Mouse (Mus musculus) hindbrain, embryonic 12.5 days (tissue): ENCODE data around the gene Pde7b. TPM values are rescaled to one million over a fixed set of nuclear protein-coding genes. Genes with fewer than 3 reads are reported as not detected.

Experiments used
- ATAC-seq: fragments of 200-750 bp; cut with Nextera tagmentation; 2 replicates; pipeline ENCODE4 v1.8.0; 2017; ENCODE audit warnings: moderate TSS enrichment; ENCODE audit not compliant: low FRiP score
- H3K27ac ChIP-seq: fragments of 300-500 bp; sonication (generic); 2 replicates; pipeline ENCODE4 v1.5.1; 2016; ENCODE audit warnings: mild to moderate bottlenecking
- H3K27me3 ChIP-seq: fragments of 300-500 bp; sonication (generic); 2 replicates; pipeline ENCODE4 v1.6.1; 2016; ENCODE audit warnings: mild to moderate bottlenecking
- H3K36me3 ChIP-seq: fragments of 300-500 bp; sonication (generic); 2 replicates; pipeline ENCODE4 v1.6.1; 2016; ENCODE audit warnings: mild to moderate bottlenecking
- H3K4me1 ChIP-seq: fragments of 300-500 bp; sonication (generic); 2 replicates; pipeline ENCODE4 v1.6.1; 2016
- H3K4me2 ChIP-seq: fragments of 300-500 bp; sonication (generic); replicated peaks from 2 replicates; pipeline ENCODE4 v1.6.1; 2016; ENCODE audit warnings: mild to moderate bottlenecking
- H3K4me3 ChIP-seq: fragments of 300-500 bp; sonication (generic); 2 replicates; pipeline ENCODE4 v1.5.1; 2016; ENCODE audit warnings: mild to moderate bottlenecking
- H3K9ac ChIP-seq: fragments of 300-500 bp; sonication (generic); 2 replicates; pipeline ENCODE4 v1.6.1; 2016; ENCODE audit warnings: mild to moderate bottlenecking, moderate library complexity
- H3K9me3 ChIP-seq: fragments of 300-500 bp; sonication (generic); replicated peaks from 2 replicates; pipeline ENCODE4 v1.6.1; 2016; ENCODE audit warnings: mild to moderate bottlenecking
- WGBS: fragments of 180-500 bp; shearing (Covaris S2); methylation state at CpG from one replicate; pipeline ENCODE4 v1.1.7; 2016; 5-methylcytosine and 5-hydroxymethylcytosine counted together
- polyA plus RNA-seq: library from polyadenylated mRNA; unstranded; fragments of >200 nt; fragmentation: Nextera tagmentation; extraction: Ambion mirVana; gene quantifications from 2 replicates; pipeline ENCODE4 v1.2.1, GENCODE M21; 2016

Pde7b gene
- polyA plus RNA-seq, 1 experiment from 2014 or later = 6.9 TPM

DNA sequence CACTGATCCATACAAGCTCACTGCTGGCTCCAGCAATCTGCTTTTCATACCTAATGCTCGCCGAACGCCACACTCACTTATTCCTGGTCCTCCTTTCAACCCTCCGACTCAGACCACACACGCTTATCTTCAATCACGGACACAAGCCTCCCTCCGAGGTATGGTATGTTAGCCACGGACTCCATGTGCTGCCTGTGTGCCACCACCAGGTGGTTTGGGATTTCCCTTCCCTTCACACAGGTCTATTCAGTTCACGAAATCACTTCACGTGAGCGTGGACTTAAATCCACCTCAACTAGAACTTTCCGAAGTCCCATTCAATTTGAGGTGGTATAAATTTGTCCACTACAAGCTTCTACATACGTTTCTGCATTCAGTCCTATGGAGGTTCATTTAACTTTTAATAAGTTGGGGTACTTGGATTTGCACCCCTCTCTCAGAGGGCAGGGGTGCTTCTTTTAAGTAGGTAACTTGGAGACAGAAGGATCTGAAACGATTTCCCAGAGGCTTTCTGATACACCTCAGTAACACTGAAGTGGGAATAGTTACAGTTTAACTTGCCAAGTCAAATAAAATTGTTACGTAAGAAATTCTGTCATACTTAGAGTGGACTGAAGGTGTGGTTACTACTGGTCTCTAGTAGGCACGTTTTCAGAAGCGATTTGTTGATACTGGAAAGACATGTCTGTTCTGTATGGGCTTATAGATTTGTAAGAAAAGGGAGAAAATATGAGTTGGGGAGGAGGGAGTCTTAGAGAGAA is 221.4 kb downstream of the Pde7b start:
- Histone ChIP-seq H3K9ac (no peak overlapping the region), H3K4me3 (no peak overlapping the region), H3K36me3 (no peaks in the 10 kb centered on the region), H3K27me3 (no peaks in the 10 kb centered on the region), H3K27ac (no peak overlapping the region), H3K4me2 (no peak overlapping the region), H3K9me3 (no peaks in the 10 kb centered on the region), H3K4me1 (peaks cover 3% of the 10 kb centered on the region; the same call in 1 of the 2 replicates)
- WGBS = 91% methylated on average over 17 of the region's 17 CpGs
- no peak for ATAC-seq

DNA sequence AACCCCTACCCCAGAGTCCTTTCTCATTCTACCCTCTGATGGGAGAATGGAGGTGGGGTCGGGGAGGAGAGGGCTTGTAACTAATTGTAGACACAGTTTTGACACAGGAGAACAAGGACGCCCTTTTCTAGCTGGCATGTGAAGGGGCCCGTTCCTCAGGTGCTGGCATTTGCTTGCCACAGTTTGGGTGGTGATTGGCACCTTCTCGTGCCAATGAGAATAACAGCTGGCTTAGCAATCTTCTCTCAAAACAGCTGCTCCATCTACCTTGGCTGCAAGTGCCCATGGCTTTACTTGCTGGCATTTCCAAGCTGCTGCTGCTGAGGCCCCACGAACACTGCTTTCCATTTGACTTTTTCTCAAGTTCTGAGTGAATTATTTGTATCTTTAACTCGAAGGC is 223.7 kb downstream of the Pde7b start:
- H3K4me2 ChIP-seq = no peak overlapping the region
- no peaks in the 10 kb centered on the region for H3K27me3 ChIP-seq

DNA sequence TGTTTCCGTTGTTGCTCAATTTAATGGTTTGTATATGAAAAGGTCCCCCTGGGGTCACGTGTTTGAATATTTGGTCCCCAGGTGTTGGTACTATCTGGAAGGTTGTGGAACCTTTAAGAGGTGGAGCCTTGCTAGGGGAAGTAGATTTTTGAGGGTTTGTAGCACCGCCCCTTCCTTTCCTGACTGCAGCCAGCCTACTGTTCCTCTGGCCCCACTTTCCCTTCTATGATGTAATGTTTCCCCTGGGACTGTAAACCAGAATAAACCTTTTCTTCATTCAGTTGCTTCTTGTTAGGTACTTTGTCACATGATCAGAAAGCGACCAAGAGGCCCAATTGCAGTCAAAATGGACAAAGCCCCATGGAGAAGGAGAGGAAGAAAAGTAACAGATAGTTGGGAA is 229.8 kb downstream of the Pde7b start:
- no peaks in the 10 kb centered on the region for H3K4me1 ChIP-seq
- no peaks in the 10 kb centered on the region for H3K9me3 ChIP-seq
- H3K4me2 ChIP-seq = no peak overlapping the region
- H3K4me3 ChIP-seq = no peak overlapping the region
- H3K36me3 ChIP-seq = no peaks in the 10 kb centered on the region
- H3K27me3 ChIP-seq = no peaks in the 10 kb centered on the region
- no peak overlapping the region for H3K9ac ChIP-seq
- WGBS = 92% methylated on average over 4 of the region's 4 CpGs
- no peak for ATAC-seq
- H3K27ac ChIP-seq = no peak overlapping the region

More for the DNA sequence above, 223.7 kb downstream of the Pde7b start:
- Histone ChIP-seq H3K4me1 (no peaks in the 10 kb centered on the region), H3K9me3 (no peaks in the 10 kb centered on the region), H3K9ac (no peak overlapping the region), H3K36me3 (no peaks in the 10 kb centered on the region), H3K4me3 (no peak overlapping the region), H3K27ac (no peak overlapping the region)
- 76% methylated on average over 6 of the region's 6 CpGs for WGBS
- no peak for ATAC-seq

DNA sequence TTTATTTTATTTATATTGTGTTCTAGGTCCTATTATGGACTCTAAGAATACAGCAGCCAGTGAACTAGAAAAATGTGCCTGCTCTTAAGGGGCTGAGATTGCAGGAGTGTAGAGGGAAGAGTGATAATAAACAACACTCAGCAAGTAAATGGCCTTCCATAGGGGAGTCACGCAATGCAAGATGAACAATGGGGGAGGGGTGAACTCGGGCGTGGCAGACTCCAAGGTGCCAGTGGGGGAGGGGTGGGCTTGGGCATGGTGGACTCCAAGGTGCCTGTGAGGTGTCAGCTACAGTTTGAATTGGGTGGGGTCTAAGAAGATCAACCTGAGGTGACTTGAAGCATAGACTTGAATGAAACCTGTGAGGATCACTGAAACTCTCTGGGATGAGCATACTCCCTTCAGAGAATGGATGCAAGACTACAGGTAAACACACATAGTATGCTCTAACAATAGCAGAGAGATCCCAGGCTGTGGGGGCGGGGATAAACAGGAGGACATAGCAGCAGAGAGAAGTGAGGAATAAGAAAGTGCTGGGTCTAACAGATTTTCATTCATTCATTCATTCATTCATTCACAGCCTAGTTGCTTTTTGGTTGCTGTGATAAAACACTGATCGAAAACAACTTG is 230.9 kb downstream of the Pde7b start:
- ATAC-seq = no peak
- Histone ChIP-seq H3K4me2 (no peak overlapping the region), H3K9ac (no peak overlapping the region), H3K27ac (no peak overlapping the region), H3K4me1 (no peaks in the 10 kb centered on the region), H3K4me3 (no peak overlapping the region), H3K27me3 (no peaks in the 10 kb centered on the region), H3K9me3 (no peaks in the 10 kb centered on the region), H3K36me3 (no peaks in the 10 kb centered on the region)
- 85% methylated on average over 5 of the region's 5 CpGs for WGBS

- no peak overlapping the region for H3K4me3 ChIP-seq
- H3K4me1 ChIP-seq = no peaks in the 10 kb centered on the region
- no peaks in the 10 kb centered on the region for H3K27me3 ChIP-seq
- no peaks in the 10 kb centered on the region for H3K36me3 ChIP-seq
- no peaks in the 10 kb centered on the region for H3K9me3 ChIP-seq
- H3K4me2 ChIP-seq = no peak overlapping the region
- ATAC-seq = no peak
- no peak overlapping the region for H3K9ac ChIP-seq
- WGBS = 70% methylated on average over 11 of the region's 11 CpGs
- H3K27ac ChIP-seq = no peak overlapping the region
Observed at GRCm38 (mm10) chr10:20492216-20492964, 232.5 kb downstream of the Pde7b start.

GRCm38 (mm10) chr10:20490775-20491174 is 234.1 kb downstream of the Pde7b start:
- H3K9me3 ChIP-seq = no peaks in the 10 kb centered on the region
- no peak overlapping the region for H3K27ac ChIP-seq
- no peaks in the 10 kb centered on the region for H3K36me3 ChIP-seq
- H3K27me3 ChIP-seq = no peaks in the 10 kb centered on the region
- H3K4me3 ChIP-seq = no peak overlapping the region
- H3K4me2 ChIP-seq = no peak overlapping the region
- no peak for ATAC-seq
- H3K9ac ChIP-seq = no peak overlapping the region
- no peaks in the 10 kb centered on the region for H3K4me1 ChIP-seq
- 52% methylated on average over 1 of the region's 1 CpGs for WGBS

DNA sequence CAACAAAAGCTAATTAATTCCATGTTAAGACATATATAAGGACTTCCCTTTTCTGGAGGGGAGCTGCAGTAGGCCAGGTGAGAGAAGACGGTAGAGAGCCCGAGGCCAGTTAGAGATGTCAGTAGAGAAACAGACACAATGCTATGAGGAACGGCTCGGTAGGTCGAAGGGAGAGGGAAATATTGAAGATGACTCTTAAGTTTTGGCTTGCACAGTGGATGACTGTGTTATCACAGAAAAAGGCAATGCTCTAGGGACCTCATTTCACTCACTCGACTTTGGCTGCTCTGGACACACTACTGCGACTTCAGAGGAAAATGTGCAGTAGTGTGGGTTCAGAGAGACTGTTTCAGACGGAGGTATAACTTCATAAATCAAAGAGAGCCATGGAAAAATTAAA is 234.6 kb downstream of the Pde7b start:
- no peak overlapping the region for H3K27ac ChIP-seq
- no peak overlapping the region for H3K4me3 ChIP-seq
- no peaks in the 10 kb centered on the region for H3K36me3 ChIP-seq
- no peaks in the 10 kb centered on the region for H3K27me3 ChIP-seq
- ATAC-seq = no peak
- no peak overlapping the region for H3K4me2 ChIP-seq
- H3K4me1 ChIP-seq = no peaks in the 10 kb centered on the region
- no peaks in the 10 kb centered on the region for H3K9me3 ChIP-seq
- 78% methylated on average over 8 of the region's 8 CpGs for WGBS
- no peak overlapping the region for H3K9ac ChIP-seq

GRCm38 (mm10) chr10:20486461-20487253 is 238.2 kb downstream of the Pde7b start:
- 77% methylated on average over 19 of the region's 19 CpGs for WGBS
- Histone ChIP-seq H3K4me2 (no peak overlapping the region), H3K4me1 (no peaks in the 10 kb centered on the region), H3K9ac (no peak overlapping the region), H3K27me3 (no peaks in the 10 kb centered on the region), H3K4me3 (no peak overlapping the region), H3K9me3 (no peaks in the 10 kb centered on the region), H3K36me3 (no peaks in the 10 kb centered on the region), H3K27ac (no peak overlapping the region)
- no peak for ATAC-seq

DNA sequence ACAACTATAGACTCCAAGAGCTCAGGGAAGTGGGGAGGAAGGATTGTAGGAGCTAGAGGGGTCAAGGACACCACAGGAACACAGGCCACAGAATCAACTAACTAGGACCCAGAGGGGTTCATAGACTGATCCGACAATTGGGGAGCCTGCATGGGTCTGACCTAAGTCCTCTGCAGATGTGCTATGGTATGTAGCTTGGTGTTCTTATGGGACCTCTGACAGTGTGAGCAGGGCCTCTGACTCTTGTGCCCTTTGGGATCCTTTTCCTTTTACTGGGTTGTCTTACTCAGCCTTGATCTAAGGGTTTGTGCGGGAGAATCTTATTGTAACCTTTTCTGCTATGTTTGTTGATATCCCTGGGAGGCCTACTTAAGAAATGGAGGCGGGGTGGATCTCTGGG is 239.1 kb downstream of the Pde7b start:
- H3K27ac ChIP-seq = no peak overlapping the region

GRCm38 (mm10) chr10:20479481-20479880 is 245.4 kb downstream of the Pde7b start:
- Histone ChIP-seq H3K9me3 (no peaks in the 10 kb centered on the region), H3K4me2 (no peak overlapping the region), H3K27me3 (no peaks in the 10 kb centered on the region), H3K4me1 (peaks cover 8% of the 10 kb centered on the region), H3K27ac (no peak overlapping the region), H3K4me3 (no peak overlapping the region), H3K36me3 (no peaks in the 10 kb centered on the region), H3K9ac (no peak overlapping the region)
- ATAC-seq = no peak
- 80% methylated on average over 8 of the region's 8 CpGs for WGBS

More for the DNA sequence above, 239.1 kb downstream of the Pde7b start:
- no peak overlapping the region for H3K4me3 ChIP-seq
- no peaks in the 10 kb centered on the region for H3K27me3 ChIP-seq
- 72% methylated on average over 3 of the region's 3 CpGs for WGBS
- H3K36me3 ChIP-seq = no peaks in the 10 kb centered on the region
- H3K4me1 ChIP-seq = no peaks in the 10 kb centered on the region
- H3K9ac ChIP-seq = no peak overlapping the region
- no peak for ATAC-seq
- no peak overlapping the region for H3K4me2 ChIP-seq
- H3K9me3 ChIP-seq = no peaks in the 10 kb centered on the region

- no peaks in the 10 kb centered on the region for H3K27me3 ChIP-seq
- no peak overlapping the region for H3K4me3 ChIP-seq
- no peaks in the 10 kb centered on the region for H3K9me3 ChIP-seq
- no peaks in the 10 kb centered on the region for H3K36me3 ChIP-seq
- peaks cover 12% of the 10 kb centered on the region for H3K4me1 ChIP-seq
- WGBS = 83% methylated on average over 8 of the region's 8 CpGs
- no peak overlapping the region for H3K27ac ChIP-seq
- no peak for ATAC-seq
- H3K9ac ChIP-seq = no peak overlapping the region
- H3K4me2 ChIP-seq = no peak overlapping the region
Observed at GRCm38 (mm10) chr10:20478456-20478855, 246.4 kb downstream of the Pde7b start.

GRCm38 (mm10) chr10:20474831-20475230 is 250.0 kb downstream of the Pde7b start:
- H3K4me3 ChIP-seq = no peak overlapping the region
- 30% methylated on average over 7 of the region's 7 CpGs for WGBS
- peaks cover 12% of the 10 kb centered on the region for H3K4me1 ChIP-seq
- no peaks in the 10 kb centered on the region for H3K36me3 ChIP-seq
- H3K27ac ChIP-seq = peak overlapping the region; percentile 23; the same call in 1 of the 2 replicates
- no peaks in the 10 kb centered on the region for H3K27me3 ChIP-seq
- H3K9ac ChIP-seq = no peak overlapping the region
- no peak overlapping the region for H3K4me2 ChIP-seq
- ATAC-seq = peak; percentile 50; the same call in 1 of the 2 replicates
- H3K9me3 ChIP-seq = no peaks in the 10 kb centered on the region
